Mouse (Mus musculus) midbrain, embryonic 13.5 days (tissue): ENCODE data around the gene Ufm1. TPM values are rescaled to one million over a fixed set of nuclear protein-coding genes. Genes with fewer than 3 reads are reported as not detected.

Source experiments
- ATAC-seq: fragments of 200-750 bp; cut with Nextera tagmentation; 2 replicates; pipeline ENCODE4 v1.8.0; 2017; ENCODE audit warnings: mild to moderate bottlenecking, moderate TSS enrichment, moderate library complexity
- H3K27ac ChIP-seq: fragments of 300-500 bp; sonication (generic); 2 replicates; pipeline ENCODE4 v1.5.1; 2015; ENCODE audit warnings: inconsistent platforms, mild to moderate bottlenecking, moderate library complexity
- H3K27me3 ChIP-seq: fragments of 300-500 bp; sonication (generic); 2 replicates; pipeline ENCODE4 v1.6.1; 2015; ENCODE audit warnings: mild to moderate bottlenecking, inconsistent platforms
- H3K36me3 ChIP-seq: fragments of 300-500 bp; sonication (generic); 2 replicates; pipeline ENCODE4 v1.6.1; 2015; ENCODE audit warnings: mild to moderate bottlenecking, inconsistent platforms
- H3K4me1 ChIP-seq: fragments of 300-500 bp; sonication (generic); replicated peaks from 2 replicates; pipeline ENCODE4 v1.6.1; 2015; ENCODE audit warnings: inconsistent platforms
- H3K4me2 ChIP-seq: fragments of 300-500 bp; sonication (generic); replicated peaks from 2 replicates; pipeline ENCODE4 v1.6.1; 2015; ENCODE audit warnings: moderate library complexity, mild to moderate bottlenecking, inconsistent platforms
- H3K4me3 ChIP-seq: fragments of 300-500 bp; sonication (generic); replicated peaks from 2 replicates; pipeline ENCODE4 v1.5.1; 2015; ENCODE audit warnings: mild to moderate bottlenecking, inconsistent platforms
- H3K9ac ChIP-seq: fragments of 300-500 bp; sonication (generic); replicated peaks from 2 replicates; pipeline ENCODE4 v1.6.1; 2015; ENCODE audit warnings: mild to moderate bottlenecking, inconsistent platforms
- H3K9me3 ChIP-seq: fragments of 300-500 bp; sonication (generic); 2 replicates; pipeline ENCODE4 v1.6.1; 2016; ENCODE audit warnings: mild to moderate bottlenecking, inconsistent platforms
- WGBS: fragments of 180-500 bp; shearing (Covaris S2); methylation state at CpG from one replicate; pipeline ENCODE4 v1.1.7; 2015; 5-methylcytosine and 5-hydroxymethylcytosine counted together
- polyA plus RNA-seq: library from polyadenylated mRNA; unstranded; fragments of >200 nt; fragmentation: Nextera tagmentation; extraction: Ambion mirVana; gene quantifications from 2 replicates; pipeline ENCODE4 v1.2.1, GENCODE M21; 2015

The Ufm1 gene
- polyA plus RNA-seq, 1 experiment from 2014 or later, result 108 TPM

GRCm38 (mm10) chr3:53844786-53845185 is 18.8 kb downstream of the Ufm1 start, which contains the start of gene Gm10985:
Gene Gm10985, plus strand, starts transcription at chr3:53845086.
- Histone ChIP-seq H3K27ac (no peak within 1 kb of the TSS), H3K9ac (no peak within 1 kb of the TSS), H3K9me3 (no peaks in the 10 kb centered on the region), H3K27me3 (no peaks in the 10 kb centered on the region), H3K4me2 (no peak within 1 kb of the TSS), H3K4me1 (no peaks in the 10 kb centered on the region), H3K4me3 (no peak within 1 kb of the TSS), H3K36me3 (no peaks in the 10 kb centered on the region)
- WGBS, result 82% methylated on average over 2 of the region's 2 CpGs
- no peak for ATAC-seq

GRCm38 (mm10) chr3:53834238-53834637 is 29.4 kb downstream of the Ufm1 start:
- Histone ChIP-seq H3K27ac (no peak overlapping the region), H3K4me3 (no peak overlapping the region), H3K9ac (no peak overlapping the region), H3K36me3 (no peaks in the 10 kb centered on the region), H3K27me3 (no peaks in the 10 kb centered on the region), H3K4me1 (no peaks in the 10 kb centered on the region), H3K4me2 (no peak overlapping the region), H3K9me3 (no peaks in the 10 kb centered on the region)
- no peak for ATAC-seq
- WGBS, result 83% methylated on average over 2 of the region's 2 CpGs

GRCm38 (mm10) chr3:53813421-53813977 is 50.1 kb downstream of the Ufm1 start:
- Histone ChIP-seq H3K9me3 (no peaks in the 10 kb centered on the region), H3K4me1 (no peaks in the 10 kb centered on the region), H3K36me3 (no peaks in the 10 kb centered on the region), H3K4me3 (no peak overlapping the region), H3K27ac (no peak overlapping the region), H3K9ac (no peak overlapping the region), H3K4me2 (no peak overlapping the region), H3K27me3 (no peaks in the 10 kb centered on the region)
- ATAC-seq, result no peak
- WGBS, result 88% methylated on average over 7 of the region's 7 CpGs

Other genes starting within 250 kb of the Ufm1 start
- gene Frem2, start 206.5 kb downstream of the Ufm1 start, polyA plus RNA-seq, result 1.0 and 1.1 TPM in 2 replicates
- not detected in 2 replicates for gene Gm10985, start 18.7 kb downstream of the Ufm1 start, polyA plus RNA-seq